Mouse (Mus musculus): ENCODE data around the gene Podxl2. TPM values are rescaled to one million over a fixed set of nuclear protein-coding genes. Genes with fewer than 3 reads are reported as not detected.

Podxl2 gene
- polyA plus RNA-seq, 1 experiment from 2014 or later: 36.3 TPM

DNA sequence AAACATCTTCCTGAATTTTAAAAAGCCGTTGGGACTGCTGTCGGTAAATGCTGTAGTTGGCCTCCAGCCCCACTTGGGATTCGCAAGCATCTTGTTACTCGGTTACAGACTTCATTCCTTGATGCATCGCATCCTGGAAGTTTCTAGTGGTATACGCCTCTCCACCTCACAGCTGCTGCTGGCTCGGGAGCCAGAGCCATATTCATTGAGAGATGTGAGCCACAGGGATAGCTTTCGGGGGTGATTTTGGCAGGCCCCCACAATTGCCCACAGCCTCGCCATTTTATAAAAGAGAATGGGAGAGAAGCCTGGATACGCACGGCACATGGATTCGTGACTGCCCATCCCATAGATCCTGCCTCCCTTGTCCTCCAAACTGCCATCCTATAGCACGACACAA lies 81.0 kb downstream of the Podxl2 start:
- Histone ChIP-seq H3K27ac (ENCODE audit: low read depth, low read length) (no peak overlapping the region), H3K4me2 (replicated peaks; ENCODE audit: low read depth) (no peak overlapping the region), H3K9me3 (ENCODE audit: control insufficient read depth) (no peaks in the 10 kb centered on the region), H3K9ac (ENCODE audit: low read depth, low read length) (no peak overlapping the region), H3K36me3 (ENCODE audit: control insufficient read depth, insufficient read depth) (no peaks in the 10 kb centered on the region), H3K27me3 (replicated peaks; ENCODE audit: control insufficient read depth, insufficient read depth, low read length) (no peaks in the 10 kb centered on the region), H3K4me3 (ENCODE audit: low read depth, low read length) (no peak overlapping the region), H3K4me1 (replicated peaks; ENCODE audit: control insufficient read depth, insufficient read depth, low read length) (no peaks in the 10 kb centered on the region)
- ATAC-seq: no peak
- 75% methylated on average over 13 of the region's 13 CpGs for WGBS
- TF ChIP-seq CTCF (IDR thresholded peaks at IDR 0.05; ENCODE audit: low read depth): no peak

DNA sequence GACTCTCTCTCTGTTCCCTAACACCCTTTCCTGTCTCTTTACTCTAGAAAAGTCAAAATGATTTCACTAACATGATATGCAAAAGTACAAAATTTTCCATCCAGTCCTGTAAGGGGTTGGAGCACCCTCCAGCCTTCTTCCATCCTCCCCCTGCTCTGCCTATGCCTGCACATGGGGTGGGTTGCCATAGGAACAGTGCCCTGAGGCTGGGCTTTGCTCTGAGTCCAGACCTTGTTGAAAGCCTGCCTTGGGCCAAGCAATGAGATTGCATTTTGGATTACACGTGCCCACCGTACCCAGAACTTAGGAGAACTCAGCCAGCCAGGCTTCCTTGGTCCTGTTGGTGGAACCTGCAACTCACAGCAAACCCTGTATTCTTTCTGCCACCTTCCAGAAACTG lies 81.6 kb downstream of the Podxl2 start:
- 68% methylated on average over 2 of the region's 2 CpGs for WGBS
- H3K9me3 ChIP-seq (ENCODE audit: control insufficient read depth): no peaks in the 10 kb centered on the region
- TF ChIP-seq CTCF (IDR thresholded peaks at IDR 0.05; ENCODE audit: low read depth): no peak
- no peak for ATAC-seq
- no peak overlapping the region for H3K4me3 ChIP-seq (ENCODE audit: low read depth, low read length)
- H3K27ac ChIP-seq (ENCODE audit: low read depth, low read length): no peak overlapping the region
- H3K36me3 ChIP-seq (ENCODE audit: control insufficient read depth, insufficient read depth): no peaks in the 10 kb centered on the region
- no peaks in the 10 kb centered on the region for H3K4me1 ChIP-seq (replicated peaks; ENCODE audit: control insufficient read depth, insufficient read depth, low read length)
- no peaks in the 10 kb centered on the region for H3K27me3 ChIP-seq (replicated peaks; ENCODE audit: control insufficient read depth, insufficient read depth, low read length)
- H3K4me2 ChIP-seq (replicated peaks; ENCODE audit: low read depth): no peak overlapping the region
- H3K9ac ChIP-seq (ENCODE audit: low read depth, low read length): no peak overlapping the region

Other genes starting within 250 kb of the Podxl2 start
- 0.12 and 0.27 TPM in 2 replicates for gene Kbtbd12, start 237.1 kb downstream of the Podxl2 start, polyA plus RNA-seq (2015; fragmentation: Nextera tagmentation; extraction: Ambion mirVana)
- 65.4 and 78.2 TPM in 2 replicates for gene Mgll, start 150.6 kb downstream of the Podxl2 start, polyA plus RNA-seq (2015; fragmentation: Nextera tagmentation; extraction: Ambion mirVana)
- gene Abtb1, start 33.1 kb downstream of the Podxl2 start, polyA plus RNA-seq (2015; fragmentation: Nextera tagmentation; extraction: Ambion mirVana): 22.7 and 23.9 TPM in 2 replicates
- gene Mcm2, start 23.7 kb upstream of the Podxl2 start, polyA plus RNA-seq (2015; fragmentation: Nextera tagmentation; extraction: Ambion mirVana): 32.9 and 33.1 TPM in 2 replicates
- gene Tpra1, start 27.2 kb upstream of the Podxl2 start, polyA plus RNA-seq (2015; fragmentation: Nextera tagmentation; extraction: Ambion mirVana): 81.2 and 81.6 TPM in 2 replicates